Mouse (Mus musculus): ENCODE results near the gene Fam169b.
A peak's percentile ranks its signal among the peaks of the same experiment; 100 is the strongest.

Fam169b gene

GRCm38 (mm10) chr7:68318006-68318788 lies 44.6 kb downstream of the Fam169b start:
- peak; percentile 62 for DNase-seq (ENCODE audit: low read depth, low spot score)

DNA sequence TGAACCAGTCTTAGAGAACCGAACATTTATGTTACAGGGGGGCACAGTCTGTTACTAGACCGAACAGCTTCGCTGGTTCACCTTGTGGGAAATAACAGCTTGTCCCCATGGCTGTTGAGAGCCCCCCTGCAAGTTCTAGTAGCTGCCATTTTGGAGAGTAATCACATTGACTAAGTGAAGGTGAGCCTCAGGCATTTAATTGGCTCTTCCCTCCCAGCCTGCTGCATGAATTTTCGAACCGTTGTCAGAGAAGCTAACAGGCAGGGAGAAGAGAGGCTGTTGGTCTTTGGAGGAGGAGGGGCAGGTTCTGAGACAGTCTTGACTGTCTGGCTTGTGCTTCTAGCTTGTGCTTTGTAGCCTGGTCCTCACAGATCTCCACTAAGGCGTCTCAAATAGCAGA lies 45.3 kb downstream of the Fam169b start:
- no peak for DNase-seq (ENCODE audit: low read depth, low spot score)

DNA sequence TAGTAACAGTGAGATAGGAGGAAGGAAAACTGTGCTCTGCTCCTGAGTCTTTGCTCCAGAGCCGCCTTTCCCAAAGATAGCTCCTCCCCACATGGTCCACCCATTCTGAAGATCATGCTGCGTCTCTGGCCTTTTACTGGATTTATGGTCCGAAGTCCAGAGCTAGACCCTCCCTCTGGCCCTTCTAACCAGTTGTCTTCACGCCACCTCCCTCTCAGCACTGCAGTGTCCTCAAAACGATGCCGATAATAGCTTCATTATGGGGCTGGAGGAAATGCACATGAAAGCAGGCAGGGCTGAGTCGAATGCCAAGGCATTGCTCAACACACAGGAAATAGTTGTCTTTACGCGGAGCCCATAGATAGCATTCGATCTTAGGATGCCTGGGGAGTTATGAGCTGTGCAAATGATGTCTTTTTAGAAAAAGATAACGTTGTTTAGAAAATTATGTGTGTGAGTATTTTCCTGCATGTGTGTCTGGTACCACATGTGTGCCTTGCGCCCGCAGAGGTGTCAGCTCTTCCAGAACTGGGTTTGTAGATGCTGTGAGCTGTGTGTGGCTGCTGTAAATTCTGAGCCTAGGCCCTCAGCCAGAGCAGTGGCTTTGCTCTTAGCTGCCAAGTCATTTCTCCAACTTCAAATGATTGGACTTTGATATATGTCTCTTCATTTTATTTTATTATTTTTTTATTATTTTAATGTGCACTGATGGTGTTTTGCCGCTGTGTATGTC lies 46.6 kb downstream of the Fam169b start:
- DNase-seq (ENCODE audit: low read depth, low spot score): peak; percentile 39

DNA sequence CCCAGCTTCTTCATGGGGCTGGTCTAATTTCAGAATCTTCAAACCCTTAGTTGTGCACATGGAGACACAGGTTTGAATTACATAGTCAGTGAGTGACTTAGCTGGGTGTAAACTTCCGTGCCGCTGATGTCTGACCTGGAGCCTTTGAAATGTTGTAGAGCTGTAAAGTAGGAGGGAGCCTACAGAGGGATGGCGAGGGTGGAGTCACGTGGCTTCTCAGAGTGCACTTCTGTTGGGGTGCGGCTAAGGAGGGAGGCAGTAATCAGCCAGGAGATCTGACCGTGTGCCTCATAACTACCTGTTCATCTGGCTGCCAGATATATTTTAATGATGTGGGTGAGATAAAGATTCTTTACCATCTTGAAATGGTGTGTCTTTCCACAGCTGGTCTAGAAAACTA lies 49.4 kb downstream of the Fam169b start:
- no peak for DNase-seq (ENCODE audit: low read depth, low spot score)

- no peak for DNase-seq (ENCODE audit: low read depth, low spot score)
Measured at GRCm38 (mm10) chr7:68326190-68326722, 52.6 kb downstream of the Fam169b start.

DNA sequence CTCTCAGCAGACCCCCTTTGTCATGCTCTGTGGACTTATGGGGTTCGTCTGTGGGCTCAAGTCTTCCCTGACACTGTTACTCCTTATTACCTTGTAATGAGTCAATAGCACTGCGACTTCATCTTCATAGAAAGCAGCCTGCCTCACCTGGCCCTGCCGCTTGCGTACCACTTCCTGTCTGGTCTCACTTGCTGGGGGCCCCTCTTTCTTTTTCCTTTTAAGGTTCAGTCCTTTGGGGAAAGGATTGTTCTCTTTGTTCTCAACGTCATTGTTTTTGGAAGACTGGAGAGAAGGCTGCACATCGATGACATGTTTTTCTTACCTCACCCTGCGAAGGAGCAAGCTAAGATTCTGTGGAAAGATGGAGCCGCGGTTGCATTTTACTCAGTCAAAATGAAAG lies 55.4 kb downstream of the Fam169b start:
- DNase-seq (ENCODE audit: low read depth, low spot score): no peak

- no peak for DNase-seq (ENCODE audit: low read depth, low spot score)
Measured at GRCm38 (mm10) chr7:68332799-68333198, 59.2 kb downstream of the Fam169b start.

- DNase-seq (ENCODE audit: low read depth, low spot score): peak; percentile 34
Measured at GRCm38 (mm10) chr7:68337080-68337781, 63.6 kb downstream of the Fam169b start.

DNA sequence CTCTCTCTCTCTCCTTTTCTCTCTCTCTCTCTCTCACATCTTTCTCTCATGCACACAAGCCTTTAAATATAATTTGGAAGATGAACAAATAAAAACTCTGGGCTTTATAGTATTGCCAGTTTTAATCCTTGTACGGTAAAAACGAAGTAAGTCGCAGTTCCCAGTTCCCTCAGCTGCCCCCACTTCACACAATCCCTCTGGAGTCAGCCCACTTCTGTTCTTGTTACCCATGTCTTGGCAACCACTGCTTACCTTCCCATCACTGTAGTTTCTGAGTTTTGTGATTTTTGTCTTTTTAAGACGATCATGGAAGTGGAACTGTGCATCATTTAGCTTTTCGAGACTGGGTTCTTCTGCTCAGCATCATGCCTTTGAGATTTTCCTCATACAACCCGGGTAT lies 65.0 kb downstream of the Fam169b start:
- no peak for DNase-seq (ENCODE audit: low read depth, low spot score)

- DNase-seq (ENCODE audit: low read depth, low spot score): no peak
Measured at GRCm38 (mm10) chr7:68344561-68344960, 70.9 kb downstream of the Fam169b start.

- no peak for DNase-seq (ENCODE audit: low read depth, low spot score)
Measured at GRCm38 (mm10) chr7:68345963-68346362, 72.3 kb downstream of the Fam169b start.

GRCm38 (mm10) chr7:68355325-68356076 lies 81.9 kb downstream of the Fam169b start:
- DNase-seq (ENCODE audit: low read depth, low spot score): no peak

DNA sequence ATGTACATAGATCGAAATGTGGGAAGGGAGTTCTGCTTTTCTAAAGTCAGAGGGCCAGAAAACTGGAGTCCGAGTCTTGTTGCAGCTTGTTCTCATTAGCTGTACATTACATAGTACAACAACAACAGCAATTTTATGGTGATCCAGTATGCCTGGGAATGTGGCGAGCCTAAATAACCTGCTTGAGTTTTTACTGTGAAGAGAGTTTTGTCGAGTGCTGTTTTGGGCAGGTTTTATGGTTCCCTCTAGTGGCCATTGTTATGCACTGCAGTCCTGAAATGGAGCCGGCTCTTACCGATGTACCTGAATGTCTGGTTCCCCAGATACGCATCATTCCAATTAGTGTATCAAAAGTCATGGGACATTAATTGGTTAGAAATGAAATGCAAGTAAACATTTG lies 83.8 kb downstream of the Fam169b start:
- DNase-seq (ENCODE audit: low read depth, low spot score): peak; percentile 53

- no peak for DNase-seq (ENCODE audit: low read depth, low spot score)
Measured at GRCm38 (mm10) chr7:68362609-68363008, 89.0 kb downstream of the Fam169b start.

DNA sequence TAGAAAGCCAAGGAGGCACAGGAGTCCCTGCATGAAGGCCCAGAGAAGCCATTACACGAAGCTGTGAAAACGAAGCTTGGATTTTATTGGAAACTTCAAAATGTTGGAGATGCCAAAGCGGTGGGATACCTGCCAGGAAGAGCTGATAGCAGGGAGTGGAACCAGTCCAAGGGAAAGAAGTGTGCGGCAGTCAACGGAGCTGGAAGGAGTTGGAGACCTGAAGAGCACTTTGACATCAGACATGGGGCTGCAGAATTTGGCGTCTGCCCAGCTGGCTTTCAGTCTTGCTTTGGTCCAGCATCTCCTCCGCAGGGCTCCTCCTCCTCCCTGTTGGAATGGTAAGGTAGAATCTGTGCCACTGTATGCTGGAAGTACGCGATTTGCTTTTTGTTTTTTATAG lies 92.1 kb downstream of the Fam169b start:
- no peak for DNase-seq (ENCODE audit: low read depth, low spot score)

DNA sequence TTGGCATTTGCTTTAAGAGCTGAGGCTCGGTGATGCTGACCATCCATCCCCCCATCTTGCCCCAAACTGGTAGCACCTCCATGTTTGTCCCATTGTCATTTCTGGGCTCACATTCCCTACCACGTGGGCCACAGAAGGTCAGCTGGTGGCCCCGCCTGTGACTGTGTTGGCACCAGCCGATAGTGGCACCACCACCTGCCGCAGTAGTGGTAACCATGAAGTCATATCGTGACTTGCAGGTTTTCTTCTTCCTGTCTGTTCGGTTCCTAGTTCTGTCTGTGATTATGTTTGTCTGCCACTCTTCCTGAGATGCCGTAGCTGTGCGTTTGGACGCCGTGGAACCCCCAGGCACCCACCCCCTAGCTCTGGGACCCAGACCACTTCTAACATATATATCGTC lies 95.3 kb downstream of the Fam169b start:
- no peak for DNase-seq (ENCODE audit: low read depth, low spot score)

GRCm38 (mm10) chr7:68369694-68370093 lies 96.1 kb downstream of the Fam169b start:
- DNase-seq (ENCODE audit: low read depth, low spot score): peak; percentile 42

- peak; percentile 59 for DNase-seq (ENCODE audit: low read depth, low spot score)
Measured at GRCm38 (mm10) chr7:68374109-68374857, 100.6 kb downstream of the Fam169b start.

- DNase-seq (ENCODE audit: low read depth, low spot score): no peak
Measured at GRCm38 (mm10) chr7:68382187-68382586, 108.5 kb downstream of the Fam169b start.

GRCm38 (mm10) chr7:68386767-68387166 lies 113.1 kb downstream of the Fam169b start:
- no peak for DNase-seq (ENCODE audit: low read depth, low spot score)

Measured in skeletal muscle tissue, adult 2 months (tissue).